Mouse (Mus musculus) small intestine, adult 2 months (tissue): Measurements from ENCODE around the gene Kcnj10.

ENCODE experiments used
- CTCF ChIP-seq: fragments of 200-500 bp; IDR thresholded peaks from 2 replicates; pipeline ENCODE4 v1.5.1; 2012; ENCODE audit warnings: low read depth, mild to moderate bottlenecking, control low read depth, inconsistent platforms, low read length, moderate library complexity, mixed read lengths; ENCODE audit not compliant: insufficient replicate concordance, insufficient read length; ENCODE audit errors: extremely low read depth
- POLR2A ChIP-seq: fragments of 200-500 bp; IDR thresholded peaks from 2 replicates; pipeline ENCODE4 v1.6.1; 2012; ENCODE audit warnings: low read depth, mild to moderate bottlenecking, control low read depth, inconsistent platforms, low read length, moderate library complexity

DNA sequence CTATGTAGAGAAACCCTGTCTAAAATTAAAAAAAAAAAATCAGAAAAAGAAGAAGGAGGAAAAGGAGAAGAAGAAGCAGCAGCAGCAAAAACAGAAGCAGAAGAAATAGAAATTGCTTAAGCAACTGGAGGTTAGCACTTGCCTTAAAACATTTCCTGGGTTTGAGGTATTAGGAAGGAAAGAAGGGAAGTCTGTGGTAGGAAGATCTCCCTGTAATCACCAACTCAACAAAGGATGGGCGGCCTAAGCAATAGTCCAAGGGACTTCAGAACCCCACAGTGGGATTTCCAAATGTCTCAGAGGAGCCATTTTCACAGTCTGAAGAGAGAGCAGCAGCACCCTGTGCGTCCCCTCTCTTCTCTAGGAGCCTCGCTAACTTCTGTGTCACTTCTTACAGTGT, 11.4 kb downstream of the Kcnj10 start:
- TF ChIP-seq CTCF (no peak), POLR2A (no peak)
